ENCODE assay signal across 8 mouse cellular contexts in genomic region chr11:117018410-117018809, GRCm38 (mm10).
DNase-seq lines count a peak whose midpoint lies in the region; ATAC-seq and TF ChIP-seq lines count a peak whose summit lies in the region.

No protein-coding gene starts in this region.

- H3K36me3 ChIP-seq in embryonic facial prominence, embryonic 15.5 days = no peaks in the 10 kb centered on the region
- H3K36me3 ChIP-seq in heart, embryonic 12.5 days = no peaks in the 10 kb centered on the region
- H3K36me3 ChIP-seq in kidney, postnatal 0 days (ENCODE audit: insufficient read depth, low read length) = no peaks in the 10 kb centered on the region
- no peaks in the 10 kb centered on the region for H3K36me3 ChIP-seq in liver, embryonic 12.5 days
- H3K36me3 ChIP-seq in testis, adult 2 months (ENCODE audit: control insufficient read depth, insufficient read depth, low read length) = no peaks in the 10 kb centered on the region

- no peak overlapping the region for H3K27ac ChIP-seq in bone marrow, adult 2 months (ENCODE audit: control insufficient read depth, insufficient read depth, low read depth, low read length, poor library complexity)
- H3K27ac ChIP-seq in embryonic facial prominence, embryonic 15.5 days (replicated peaks) = no peak overlapping the region
- no peak overlapping the region for H3K27ac ChIP-seq in heart, embryonic 12.5 days (ENCODE audit: poor library complexity, severe bottlenecking)
- H3K27ac ChIP-seq in kidney, postnatal 0 days = no peak overlapping the region
- no peak overlapping the region for H3K27ac ChIP-seq in liver, embryonic 12.5 days
- no peak overlapping the region for H3K27ac ChIP-seq in testis, adult 2 months (ENCODE audit: control insufficient read depth, insufficient read depth, low read depth, low read length)

- peak overlapping the region; percentile 39 for H3K4me2 ChIP-seq in embryonic facial prominence, embryonic 15.5 days (replicated peaks)
- H3K4me2 ChIP-seq in heart, embryonic 12.5 days = peak overlapping the region; percentile 54
- H3K4me2 ChIP-seq in kidney, postnatal 0 days (ENCODE audit: low read length) = peak overlapping the region; percentile 35; the same call in 1 of the 2 replicates
- H3K4me2 ChIP-seq in liver, embryonic 12.5 days = peak overlapping the region; percentile 46; the same call in 1 of the 2 replicates

- no peaks in the 10 kb centered on the region for H3K27me3 ChIP-seq in embryonic facial prominence, embryonic 15.5 days
- 0 out of 2 replicates have a peak, but pooled peaks cover 4% of the 10 kb centered on the region for H3K27me3 ChIP-seq in heart, embryonic 12.5 days (replicated peaks)
- no peaks in the 10 kb centered on the region for H3K27me3 ChIP-seq in kidney, postnatal 0 days (ENCODE audit: insufficient read depth, low read length)
- peaks cover 39% of the 10 kb centered on the region for H3K27me3 ChIP-seq in liver, embryonic 12.5 days (replicated peaks)
- no peaks in the 10 kb centered on the region for H3K27me3 ChIP-seq in testis, adult 2 months (ENCODE audit: control insufficient read depth, insufficient read depth, low read length)

- no peaks in the 10 kb centered on the region for H3K4me1 ChIP-seq in bone marrow, adult 2 months (ENCODE audit: control insufficient read depth, insufficient read depth, low read length)
- peaks cover 18% of the 10 kb centered on the region for H3K4me1 ChIP-seq in embryonic facial prominence, embryonic 15.5 days
- H3K4me1 ChIP-seq in heart, embryonic 12.5 days (replicated peaks) = peaks cover 6% of the 10 kb centered on the region; the same call in 1 of the 2 replicates
- H3K4me1 ChIP-seq in kidney, postnatal 0 days (replicated peaks; ENCODE audit: insufficient read depth, low read length) = no peaks in the 10 kb centered on the region; the same call in 1 of the 2 replicates
- H3K4me1 ChIP-seq in liver, embryonic 12.5 days = peaks cover 32% of the 10 kb centered on the region
- no peaks in the 10 kb centered on the region for H3K4me1 ChIP-seq in testis, adult 2 months (ENCODE audit: control insufficient read depth, insufficient read depth, low read length)

- H3K9me3 ChIP-seq in embryonic facial prominence, embryonic 15.5 days (replicated peaks) = no peaks in the 10 kb centered on the region
- peaks cover 13% of the 10 kb centered on the region for H3K9me3 ChIP-seq in heart, embryonic 12.5 days (replicated peaks)
- no peaks in the 10 kb centered on the region for H3K9me3 ChIP-seq in kidney, postnatal 0 days (replicated peaks; ENCODE audit: low read length)
- peaks cover 4% of the 10 kb centered on the region for H3K9me3 ChIP-seq in liver, embryonic 12.5 days (replicated peaks)

- under 1% methylated on average over 8 of the region's 8 CpGs for WGBS in bone marrow, adult 2 months
- 0% methylated on average over 8 of the region's 8 CpGs for WGBS in embryonic facial prominence, embryonic 15.5 days
- 5% methylated on average over 8 of the region's 8 CpGs for WGBS in heart, embryonic 12.5 days
- 9% methylated on average over 8 of the region's 8 CpGs for WGBS in kidney, postnatal 0 days
- 3% methylated on average over 8 of the region's 8 CpGs for WGBS in liver, embryonic 12.5 days (ENCODE audit: insufficient replicate concordance)

- no peak overlapping the region for H3K9ac ChIP-seq in embryonic facial prominence, embryonic 15.5 days
- peak overlapping the region; percentile 35; the same call in 1 of the 2 replicates for H3K9ac ChIP-seq in heart, embryonic 12.5 days
- no peak overlapping the region for H3K9ac ChIP-seq in kidney, postnatal 0 days (ENCODE audit: low read depth, low read length)
- 0 out of 2 replicates have a peak overlapping the region, but pooled peaks have one; percentile 6 for H3K9ac ChIP-seq in liver, embryonic 12.5 days

- H3K4me3 ChIP-seq in bone marrow, adult 2 months (replicated peaks; ENCODE audit: control insufficient read depth, low read depth, low read length) = no peak overlapping the region
- 0 out of 2 replicates have a peak overlapping the region, but pooled peaks have one; percentile 11 for H3K4me3 ChIP-seq in embryonic facial prominence, embryonic 15.5 days (replicated peaks)
- H3K4me3 ChIP-seq in heart, embryonic 12.5 days = peak overlapping the region; percentile 10; the same call in 1 of the 2 replicates
- H3K4me3 ChIP-seq in kidney, postnatal 0 days (replicated peaks; ENCODE audit: low read depth, low read length) = no peak overlapping the region
- H3K4me3 ChIP-seq in liver, embryonic 12.5 days = no peak overlapping the region
- no peak overlapping the region for H3K4me3 ChIP-seq in testis, adult 2 months (ENCODE audit: control insufficient read depth, low read depth, low read length)

- peak; percentile 84 for ATAC-seq in embryonic facial prominence, embryonic 15.5 days (ENCODE audit: insufficient number of reproducible peaks, low FRiP score, low TSS enrichment, low read depth)
- ATAC-seq in heart, embryonic 12.5 days (ENCODE audit: insufficient number of reproducible peaks, low FRiP score) = no peak; the same call in 1 of the 2 replicates
- 0 out of 2 replicates have a peak, but pooled peaks have one; percentile 46 for ATAC-seq in kidney, postnatal 0 days (replicated peaks; ENCODE audit: low FRiP score, low read depth)
- peak; percentile 84 for ATAC-seq in liver, embryonic 12.5 days

- peak; percentile 68 for TF ChIP-seq CTCF in bone marrow, adult 2 months (IDR thresholded peaks at IDR 0.05; ENCODE audit: control insufficient read depth, insufficient read depth, low read length)
- peak; percentile 89 for TF ChIP-seq CTCF in kidney, postnatal 0 days (IDR thresholded peaks at IDR 0.05; ENCODE audit: low read depth)
- TF ChIP-seq CTCF in testis, adult 2 months (IDR thresholded peaks at IDR 0.05; ENCODE audit: control insufficient read depth, insufficient read depth, insufficient replicate concordance, low read depth, low read length) = peak; percentile 50; the same call in 1 of the 2 replicates

- DNase-seq in B cell, adult 2 months = peak; percentile 54 to 58
- DNase-seq in kidney, postnatal 0 days (ENCODE audit: low spot score) = peak; percentile 91
- DNase-seq in neural tube, embryonic 10.5 days (ENCODE audit: extremely low spot score, low spot score) = peak; percentile 81

- TF ChIP-seq POLR2A in bone marrow, adult 2 months (IDR thresholded peaks at IDR 0.05; ENCODE audit: borderline replicate concordance, control insufficient read depth, low read depth, low read length) = no peak
- no peak for TF ChIP-seq POLR2A in testis, adult 2 months (IDR thresholded peaks at IDR 0.05; ENCODE audit: control insufficient read depth, low read depth, low read length)

Comparison
In these comparisons a context has a peak if more than half of its experiments do, and no peak if none do; other contexts are left out.
1. H3K4me3 ChIP-seq: peak in embryonic facial prominence, embryonic 15.5 days (single experiment) and heart, embryonic 12.5 days (single experiment); none in bone marrow, adult 2 months (single experiment), kidney, postnatal 0 days (single experiment), liver, embryonic 12.5 days (single experiment) and testis, adult 2 months (single experiment).
2. H3K9ac ChIP-seq: peak in heart, embryonic 12.5 days (single experiment) and liver, embryonic 12.5 days (single experiment); none in embryonic facial prominence, embryonic 15.5 days (single experiment) and kidney, postnatal 0 days (single experiment).
3. Peak in every context shown above with its lines, with median percentiles within 50 percentile points of each other: DNase-seq, CTCF ChIP-seq and H3K4me2 ChIP-seq.